Mouse (Mus musculus) megakaryocyte, embryonic 14.5 days (primary cell): Measurements from ENCODE around the gene Slc16a10.

ENCODE experiments used
- FLI1 ChIP-seq: IDR thresholded peaks from 2 replicates; pipeline ENCODE4 v1.6.1; 2012; ENCODE audit warnings: low read length, inconsistent platforms, mixed read lengths
- GATA1 ChIP-seq: IDR thresholded peaks from 3 replicates; pipeline ENCODE4 v1.6.1; 2012; ENCODE audit warnings: mixed read lengths, low read length, inconsistent platforms, borderline replicate concordance

DNA sequence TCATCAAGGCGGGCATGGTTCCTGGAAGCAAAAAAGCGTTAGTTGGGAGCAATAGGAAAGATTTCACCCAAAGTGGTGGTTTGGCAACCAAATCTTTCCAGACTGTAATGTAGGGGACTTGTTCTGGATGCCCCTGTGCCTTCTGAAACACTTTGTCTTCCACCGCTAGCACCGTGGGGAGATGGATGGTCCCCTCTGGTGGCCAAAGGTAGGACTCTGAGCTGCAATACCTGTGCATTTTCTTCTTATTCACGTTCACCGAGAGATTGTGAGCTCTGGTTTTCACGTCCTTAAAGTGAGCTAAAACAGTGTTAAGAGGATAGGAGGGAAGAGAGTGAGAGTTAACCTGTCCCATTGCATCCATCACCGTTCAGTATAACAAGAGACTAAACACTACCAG is 48.8 kb upstream of the Slc16a10 start:
- no peak for TF ChIP-seq GATA1
- no peak for TF ChIP-seq FLI1
